Mouse (Mus musculus): ENCODE data around the gene 4930556J24Rik. TPM values are rescaled to one million over a fixed set of nuclear protein-coding genes. Genes with fewer than 3 reads are reported as not detected.

4930556J24Rik gene
- polyA plus RNA-seq, 2 experiments, result not detected

DNA sequence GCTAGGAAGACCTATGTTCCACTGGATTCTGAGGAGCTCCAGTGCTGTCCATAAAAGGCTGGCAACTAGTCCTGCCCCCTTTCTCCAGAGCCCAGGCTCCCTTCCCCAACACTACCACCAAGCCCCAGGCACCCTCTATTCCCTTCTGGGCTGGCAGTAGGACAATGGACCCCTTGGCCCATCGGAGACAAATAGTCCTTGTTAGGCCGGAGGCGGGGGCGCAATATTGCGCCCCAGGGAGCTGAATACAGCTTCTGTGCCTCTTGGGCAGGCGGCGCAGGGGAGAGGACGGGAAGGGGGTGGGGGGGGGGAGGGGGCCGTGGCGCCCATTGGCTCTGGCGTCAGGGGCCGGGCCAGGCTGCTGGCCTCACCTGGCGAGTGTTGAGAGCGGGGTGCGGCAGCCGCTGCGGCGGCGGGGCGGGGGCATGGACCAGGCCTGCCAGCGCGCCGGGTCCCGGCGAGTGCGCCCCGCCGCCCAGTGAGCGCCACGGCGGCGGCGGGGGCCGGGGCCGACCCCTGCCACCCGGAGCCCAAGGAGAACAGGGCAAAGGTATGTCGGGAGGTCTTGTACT is 6.8 kb upstream of the 4930556J24Rik start, which contains the start of gene Gal3st1:
Gene Gal3st1 (plus strand): TSS at position 346 of the 572 bp plus-strand sequence.
- 0% methylated on average over 18 of the region's 37 CpGs for WGBS
- Histone ChIP-seq H3K27ac (replicated peaks; ENCODE audit: low read depth, low read length) (no peak within 1 kb of the TSS), H3K36me3 (ENCODE audit: control insufficient read depth, insufficient read depth, low read length) (peaks cover 22% of the 10 kb centered on the region), H3K4me2 (replicated peaks; ENCODE audit: low read depth, low read length, severe bottlenecking) (peak within 1 kb of the TSS; percentile 75), H3K27me3 (ENCODE audit: control insufficient read depth, insufficient read depth, low read length) (no peaks in the 10 kb centered on the region), H3K4me1 (ENCODE audit: control insufficient read depth, insufficient read depth, low read length) (0 out of 2 replicates have a peak, but pooled peaks cover 8% of the 10 kb centered on the region), H3K9ac (ENCODE audit: low read depth, low read length, severe bottlenecking) (peak within 1 kb of the TSS; percentile 55), H3K4me3 (replicated peaks; ENCODE audit: low read length) (peak within 1 kb of the TSS; percentile 42), H3K9me3 (ENCODE audit: control insufficient read depth, low read length) (no peaks in the 10 kb centered on the region)
- no peak for DNase-seq (ENCODE audit: low spot score)
- TF ChIP-seq POLR2A (IDR thresholded peaks at IDR 0.05; ENCODE audit: borderline replicate concordance, extremely low read depth, insufficient read depth, insufficient read length), result no peak
- ATAC-seq (ENCODE audit: low FRiP score, low read depth), result peak; percentile 45; the same call in 1 of the 2 replicates

DNA sequence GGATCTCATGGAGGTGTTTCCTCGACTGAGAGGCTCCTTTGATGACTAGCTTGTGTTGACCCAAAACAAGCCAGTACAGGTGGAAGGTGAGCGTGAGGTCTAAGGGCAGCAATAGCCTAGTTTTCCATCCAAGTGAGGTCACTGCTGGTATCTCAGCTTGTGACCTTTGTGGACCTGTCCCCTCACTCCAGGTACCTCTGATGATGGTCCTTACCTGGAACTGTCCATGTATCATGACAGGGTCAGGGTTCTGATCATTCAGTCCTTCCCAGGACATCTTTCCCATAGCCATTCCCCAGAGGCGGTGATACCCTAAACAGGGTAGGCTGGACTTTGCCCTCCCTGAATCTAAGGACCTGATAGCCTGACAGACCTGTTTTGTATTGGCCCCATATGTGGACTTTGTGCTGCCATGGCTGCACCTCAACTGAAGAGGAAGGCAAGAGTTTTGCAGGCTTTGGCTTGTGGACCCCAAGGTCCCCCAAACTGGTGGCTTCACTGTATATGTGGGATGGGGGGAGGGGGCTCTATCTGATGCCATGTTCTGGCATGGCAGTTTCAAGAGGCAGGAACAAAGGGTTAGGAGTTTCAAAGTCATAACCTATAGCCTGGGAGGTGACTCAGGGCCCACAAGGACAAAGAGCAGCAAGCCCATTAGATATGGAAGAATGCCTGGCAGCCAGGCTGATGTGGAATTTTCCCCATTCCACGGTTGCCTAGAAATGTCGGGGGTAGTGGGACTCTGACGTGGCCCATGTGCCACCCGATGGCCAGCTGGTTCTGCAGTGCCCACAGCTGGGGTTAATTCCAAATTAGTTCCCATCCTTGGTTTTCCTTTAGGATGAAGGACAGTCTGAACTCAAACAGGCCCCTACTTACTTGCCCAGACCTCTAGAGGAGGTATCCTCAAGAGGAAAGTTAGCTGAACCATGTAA is 6.0 kb upstream of the 4930556J24Rik start:
- 64% methylated on average over 7 of the region's 7 CpGs for WGBS
- H3K9me3 ChIP-seq (ENCODE audit: control insufficient read depth, low read length), result no peaks in the 10 kb centered on the region

DNA sequence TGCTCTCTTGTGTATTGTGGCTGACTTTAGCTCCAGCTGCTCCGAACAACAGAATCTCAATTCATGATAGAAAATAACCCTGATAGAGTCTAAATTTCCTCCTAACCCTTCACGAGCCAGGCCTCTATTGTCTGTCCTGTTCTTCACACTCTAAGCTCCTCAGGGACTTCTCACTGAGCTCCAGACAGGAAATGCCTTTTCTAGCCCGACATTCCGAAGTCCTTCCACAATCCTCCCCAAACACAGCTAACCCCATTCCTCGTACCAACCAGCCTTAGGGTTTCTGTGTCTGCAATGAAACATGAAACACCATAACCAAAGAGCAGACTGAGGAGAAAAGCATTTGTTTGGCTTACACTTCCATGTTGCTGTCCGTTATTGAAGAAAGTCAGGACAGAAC is 5.0 kb upstream of the 4930556J24Rik start:
- no peak for TF ChIP-seq POLR2A (IDR thresholded peaks at IDR 0.05; ENCODE audit: borderline replicate concordance, extremely low read depth, insufficient read depth, insufficient read length)
- H3K27me3 ChIP-seq (ENCODE audit: control insufficient read depth, insufficient read depth, low read length), result no peaks in the 10 kb centered on the region
- no peak overlapping the region for H3K4me3 ChIP-seq (replicated peaks; ENCODE audit: low read length)
- H3K9me3 ChIP-seq (ENCODE audit: control insufficient read depth, low read length), result no peaks in the 10 kb centered on the region
- 56% methylated on average over 6 of the region's 6 CpGs for WGBS
- no peak overlapping the region for H3K27ac ChIP-seq (replicated peaks; ENCODE audit: low read depth, low read length)
- DNase-seq (ENCODE audit: low spot score) (peak; percentile 18), ATAC-seq (ENCODE audit: low FRiP score, low read depth) (no peak)
- H3K4me2 ChIP-seq (replicated peaks; ENCODE audit: low read depth, low read length, severe bottlenecking), result no peak overlapping the region
- peaks cover 41% of the 10 kb centered on the region for H3K36me3 ChIP-seq (ENCODE audit: control insufficient read depth, insufficient read depth, low read length)
- 0 out of 2 replicates have a peak, but pooled peaks cover 8% of the 10 kb centered on the region for H3K4me1 ChIP-seq (ENCODE audit: control insufficient read depth, insufficient read depth, low read length)
- no peak overlapping the region for H3K9ac ChIP-seq (ENCODE audit: low read depth, low read length, severe bottlenecking)

More for the DNA sequence above, 6.0 kb upstream of the 4930556J24Rik start:
- H3K27ac ChIP-seq (replicated peaks; ENCODE audit: low read depth, low read length), result no peak overlapping the region
- H3K4me1 ChIP-seq (ENCODE audit: control insufficient read depth, insufficient read depth, low read length), result 0 out of 2 replicates have a peak, but pooled peaks cover 8% of the 10 kb centered on the region
- H3K4me2 ChIP-seq (replicated peaks; ENCODE audit: low read depth, low read length, severe bottlenecking), result no peak overlapping the region
- no peak overlapping the region for H3K9ac ChIP-seq (ENCODE audit: low read depth, low read length, severe bottlenecking)
- DNase-seq (ENCODE audit: low spot score), result no peak
- no peaks in the 10 kb centered on the region for H3K27me3 ChIP-seq (ENCODE audit: control insufficient read depth, insufficient read depth, low read length)
- no peak for ATAC-seq (ENCODE audit: low FRiP score, low read depth)
- no peak for TF ChIP-seq POLR2A (IDR thresholded peaks at IDR 0.05; ENCODE audit: borderline replicate concordance, extremely low read depth, insufficient read depth, insufficient read length)
- H3K4me3 ChIP-seq (replicated peaks; ENCODE audit: low read length), result no peak overlapping the region
- peaks cover 30% of the 10 kb centered on the region for H3K36me3 ChIP-seq (ENCODE audit: control insufficient read depth, insufficient read depth, low read length)

DNA sequence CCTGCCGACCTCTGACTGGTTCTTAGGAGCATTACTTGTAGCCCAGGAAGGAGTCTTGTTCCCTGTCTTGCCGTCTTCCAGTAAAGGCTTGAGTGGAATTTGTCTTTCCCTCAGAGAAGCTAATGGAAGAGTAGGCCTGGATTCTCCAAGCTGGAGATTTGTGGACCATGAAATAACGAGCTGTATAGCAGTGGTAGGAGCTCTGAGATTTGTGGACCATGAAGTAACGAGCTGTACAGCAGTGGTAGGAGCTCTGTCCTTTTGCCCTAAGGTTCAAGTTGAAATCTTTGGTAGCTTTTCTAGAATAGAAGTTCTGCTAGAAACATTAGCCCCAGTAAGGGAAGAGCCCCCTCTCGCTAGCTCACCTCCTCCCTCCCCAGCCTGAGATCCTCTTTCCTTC is 1.8 kb upstream of the 4930556J24Rik start:
- 84% methylated on average over 5 of the region's 5 CpGs for WGBS
- H3K4me2 ChIP-seq (replicated peaks; ENCODE audit: low read depth, low read length, severe bottlenecking), result no peak overlapping the region
- peaks cover 72% of the 10 kb centered on the region for H3K36me3 ChIP-seq (ENCODE audit: control insufficient read depth, insufficient read depth, low read length)
- H3K9me3 ChIP-seq (ENCODE audit: control insufficient read depth, low read length), result no peaks in the 10 kb centered on the region
- ATAC-seq (ENCODE audit: low FRiP score, low read depth) (no peak), DNase-seq (ENCODE audit: low spot score) (no peak)
- H3K4me1 ChIP-seq (ENCODE audit: control insufficient read depth, insufficient read depth, low read length), result 0 out of 2 replicates have a peak, but pooled peaks cover 3% of the 10 kb centered on the region
- TF ChIP-seq POLR2A (IDR thresholded peaks at IDR 0.05; ENCODE audit: borderline replicate concordance, extremely low read depth, insufficient read depth, insufficient read length), result no peak
- H3K27me3 ChIP-seq (ENCODE audit: control insufficient read depth, insufficient read depth, low read length), result no peaks in the 10 kb centered on the region
- no peak overlapping the region for H3K27ac ChIP-seq (replicated peaks; ENCODE audit: low read depth, low read length)
- no peak overlapping the region for H3K4me3 ChIP-seq (replicated peaks; ENCODE audit: low read length)
- no peak overlapping the region for H3K9ac ChIP-seq (ENCODE audit: low read depth, low read length, severe bottlenecking)

DNA sequence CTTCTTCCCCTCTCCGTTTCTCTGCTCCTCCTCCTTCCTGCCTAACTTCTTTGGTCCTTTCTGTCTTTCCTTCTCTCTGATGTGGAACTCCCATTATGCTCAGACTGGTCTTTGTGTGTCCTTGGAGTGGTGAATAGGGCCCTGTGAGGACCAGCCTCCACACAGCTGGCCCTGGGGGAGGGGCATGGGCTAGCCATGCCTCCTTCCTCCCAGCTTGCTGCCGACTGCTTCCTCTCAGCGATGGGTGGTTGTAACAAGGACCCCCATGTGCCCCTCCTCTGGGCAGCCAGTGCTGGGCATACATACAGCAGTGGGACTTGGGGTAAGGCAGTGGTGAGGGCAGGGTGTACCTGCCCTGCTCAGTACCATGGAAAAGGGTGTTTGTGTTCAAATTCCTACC is 2.3 kb downstream of the 4930556J24Rik start:
- DNase-seq (ENCODE audit: low spot score) (no peak), ATAC-seq (ENCODE audit: low FRiP score, low read depth) (no peak)
- no peak overlapping the region for H3K27ac ChIP-seq (replicated peaks; ENCODE audit: low read depth, low read length)
- H3K4me1 ChIP-seq (ENCODE audit: control insufficient read depth, insufficient read depth, low read length), result no peaks in the 10 kb centered on the region
- WGBS, result 73% methylated on average over 3 of the region's 3 CpGs
- H3K9me3 ChIP-seq (ENCODE audit: control insufficient read depth, low read length), result no peaks in the 10 kb centered on the region
- no peak overlapping the region for H3K4me2 ChIP-seq (replicated peaks; ENCODE audit: low read depth, low read length, severe bottlenecking)
- TF ChIP-seq POLR2A (IDR thresholded peaks at IDR 0.05; ENCODE audit: borderline replicate concordance, extremely low read depth, insufficient read depth, insufficient read length), result no peak
- no peak overlapping the region for H3K9ac ChIP-seq (ENCODE audit: low read depth, low read length, severe bottlenecking)
- H3K36me3 ChIP-seq (ENCODE audit: control insufficient read depth, insufficient read depth, low read length), result peaks cover 99% of the 10 kb centered on the region
- no peaks in the 10 kb centered on the region for H3K27me3 ChIP-seq (ENCODE audit: control insufficient read depth, insufficient read depth, low read length)
- H3K4me3 ChIP-seq (replicated peaks; ENCODE audit: low read length), result no peak overlapping the region
